Mouse (Mus musculus) central nervous system, embryonic 14 days (tissue): ENCODE results near the gene Ago4. TPM values are rescaled to one million over a fixed set of nuclear protein-coding genes. Genes with fewer than 3 reads are reported as not detected.

ENCODE experiments used
- polyA plus RNA-seq: library from polyadenylated mRNA; depleted of rRNA; stranded (reverse); fragments of >200 nt; gene quantifications from 2 replicates; pipeline ENCODE4 v1.2.3, GENCODE M21; 2012; rRNA removed

The Ago4 gene
- 8.6 and 9.2 TPM in 2 replicates for polyA plus RNA-seq

DNA sequence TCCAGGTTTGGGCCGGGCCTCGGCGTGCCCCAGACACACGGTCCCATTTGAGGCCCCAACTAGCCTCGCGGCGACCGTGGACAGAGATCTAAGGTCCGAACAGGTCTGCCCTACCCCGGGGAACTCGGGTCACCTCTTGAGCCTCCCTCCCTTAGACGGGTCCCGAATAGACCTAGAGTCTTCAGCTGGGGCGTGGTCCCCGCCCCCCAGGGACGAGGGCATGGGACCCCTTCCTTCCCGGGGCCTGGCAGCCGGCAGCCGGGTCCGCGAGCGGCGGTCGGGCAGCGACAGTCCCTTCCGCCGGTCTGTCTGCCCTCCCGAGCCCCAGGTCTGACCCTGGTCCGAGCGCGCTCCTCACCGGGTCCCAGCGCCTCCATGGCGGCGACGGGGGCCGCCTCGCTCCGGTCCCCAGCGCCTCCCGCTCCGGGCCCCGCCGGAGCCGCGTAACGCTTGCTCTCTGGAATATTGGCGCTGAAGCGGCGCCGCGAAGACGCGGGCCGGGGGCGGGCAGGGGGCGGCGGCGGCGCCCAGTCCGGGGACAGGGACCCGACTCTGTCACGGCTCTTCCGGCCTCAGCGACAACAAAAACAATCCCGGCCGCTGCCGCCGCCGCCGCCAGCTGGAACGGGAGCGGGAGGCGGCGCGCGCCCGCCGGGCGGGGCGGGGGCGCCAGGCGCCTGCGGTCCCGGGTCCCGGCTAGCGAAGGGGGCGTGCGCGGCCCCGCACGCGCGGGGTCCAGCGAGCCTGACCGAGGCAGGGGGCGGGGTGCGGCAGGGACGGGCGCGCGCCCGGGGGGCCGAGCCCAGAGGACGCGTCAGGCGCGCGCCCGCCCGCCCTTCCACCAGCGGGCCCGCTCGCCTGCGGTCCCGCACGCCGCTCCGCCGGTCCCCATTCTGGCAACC lies at the start of gene Ago4:
Gene Ago4, minus strand, starts transcription at position 646 of the 902 bp plus-strand sequence.

DNA sequence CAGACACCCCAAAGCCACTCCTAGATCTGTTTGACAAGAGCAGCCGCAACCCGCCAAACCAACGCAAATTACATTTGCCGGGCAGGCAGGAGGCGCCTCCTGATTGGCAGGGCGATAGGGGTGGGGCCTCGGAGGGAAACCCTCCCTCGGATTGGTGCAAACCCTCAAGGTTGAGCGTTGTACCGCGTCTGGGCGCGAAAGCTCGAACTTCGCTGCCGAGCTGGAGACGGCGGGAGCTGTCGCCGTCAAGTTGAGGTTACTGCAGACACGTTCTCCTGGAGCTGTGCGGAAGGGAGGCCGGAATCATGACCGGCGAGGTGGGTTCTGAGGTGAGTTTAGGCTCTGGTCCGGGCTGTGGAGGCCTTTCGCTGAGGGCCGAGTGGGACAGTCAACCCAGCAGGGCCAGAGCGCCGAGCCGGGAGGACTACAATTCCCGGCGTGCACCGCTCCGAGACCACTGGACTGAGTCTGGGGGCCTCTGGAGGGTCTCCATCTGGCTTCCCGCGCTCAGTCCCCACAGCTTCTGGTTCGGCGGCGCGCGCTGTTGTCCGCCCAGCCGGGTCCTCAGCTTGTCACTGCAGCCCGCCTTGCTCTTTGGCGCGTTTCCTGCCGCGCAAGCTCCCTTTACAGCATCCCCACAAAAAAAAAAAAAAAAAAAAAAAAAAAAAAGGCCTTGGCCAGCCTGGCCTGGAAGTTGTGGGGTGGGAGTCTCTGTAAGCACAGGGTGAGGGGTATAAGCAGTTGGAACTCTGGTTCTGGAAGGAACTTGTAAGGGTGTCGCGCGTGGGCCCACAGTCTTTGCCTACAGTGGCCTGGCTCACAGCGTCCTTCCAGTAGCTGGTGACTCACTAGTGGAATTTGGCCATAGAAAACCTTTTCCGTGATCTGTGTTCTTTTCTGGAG lies 23.8 kb upstream of the Ago4 start, which contains the start of gene Clspn:
Gene Clspn, plus strand, starts transcription at position 127 of the 903 bp plus-strand sequence.

DNA sequence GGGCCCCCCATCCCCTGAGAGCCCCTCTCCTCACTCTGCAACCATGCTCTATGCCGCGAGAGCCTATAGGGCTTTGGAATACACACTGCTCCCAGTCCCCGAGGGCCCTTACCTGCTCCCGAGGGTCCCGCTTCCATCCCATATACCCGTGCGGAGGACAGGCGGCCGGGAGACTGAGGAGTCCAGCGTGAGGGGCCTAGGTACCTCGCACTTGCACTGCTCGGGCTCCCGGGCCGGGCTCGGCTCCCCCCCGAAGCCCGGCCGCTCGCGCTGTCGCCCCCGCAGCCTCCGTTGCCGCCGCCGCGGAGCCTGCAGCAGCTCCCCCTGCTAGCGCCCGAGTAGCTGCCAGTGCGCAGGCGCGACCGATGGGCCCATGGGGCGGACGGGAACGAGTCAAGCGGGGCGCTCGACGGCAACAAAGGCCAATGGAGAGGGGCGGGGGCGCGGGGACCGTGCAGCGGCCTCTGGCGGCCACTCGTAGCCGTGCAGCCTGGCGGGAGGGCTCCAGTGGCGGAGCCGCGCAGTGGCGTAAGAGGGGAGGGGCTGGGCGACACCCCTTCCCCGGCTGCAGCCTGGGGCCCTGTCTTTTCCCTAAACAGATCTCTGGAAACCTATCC lies 64.9 kb downstream of the Ago4 start, which contains the start of gene Ago1:
Gene Ago1, minus strand, starts transcription at position 299 of the 617 bp plus-strand sequence.

Other genes starting within 250 kb of the Ago4 start
- gene Col8a2, start 246.7 kb downstream of the Ago4 start, polyA plus RNA-seq = 8.1 and 18.1 TPM in 2 replicates
- 73.9 and 74.2 TPM in 2 replicates for gene Adprhl2, start 211.8 kb downstream of the Ago4 start, polyA plus RNA-seq
- 17.9 and 22.4 TPM in 2 replicates for gene Tekt2, start 207.8 kb downstream of the Ago4 start, polyA plus RNA-seq
- 7.5 and 7.7 TPM in 2 replicates for gene Ago3, start 103.9 kb downstream of the Ago4 start, polyA plus RNA-seq
- gene Ago1, start 64.9 kb downstream of the Ago4 start, polyA plus RNA-seq = 63.5 and 72.6 TPM in 2 replicates
- gene Clspn, start 23.5 kb upstream of the Ago4 start, polyA plus RNA-seq = 13.8 and 15.9 TPM in 2 replicates
- gene 5730409E04Rik, start 76.3 kb upstream of the Ago4 start, polyA plus RNA-seq = 11.3 and 15.1 TPM in 2 replicates
- gene Psmb2, start 144.2 kb upstream of the Ago4 start, polyA plus RNA-seq = 235 and 239 TPM in 2 replicates
- gene Tfap2e, start 202.8 kb upstream of the Ago4 start, polyA plus RNA-seq = 2.5 and 3.0 TPM in 2 replicates
- 79.2 and 81.1 TPM in 2 replicates for gene Ncdn, start 220.0 kb upstream of the Ago4 start, polyA plus RNA-seq
- 38.5 and 39.5 TPM in 2 replicates for gene AU040320, start 220.1 kb upstream of the Ago4 start, polyA plus RNA-seq